Mouse (Mus musculus) erythroblast, embryonic 14.5 days (primary cell): ENCODE measurements around the gene Plin1. TPM values are rescaled to one million over a fixed set of nuclear protein-coding genes. Genes with fewer than 3 reads are reported as not detected.
A peak's percentile ranks its signal among the peaks of the same experiment; 100 is the strongest.

Experiments
- H3K27me3 ChIP-seq: 2 replicates; pipeline ENCODE4 v1.6.1; 2012; ENCODE audit warnings: inconsistent platforms; ENCODE audit not compliant: control insufficient read depth
- H3K36me3 ChIP-seq: 2 replicates; pipeline ENCODE4 v1.6.1; 2012; ENCODE audit warnings: mild to moderate bottlenecking, inconsistent platforms; ENCODE audit not compliant: control insufficient read depth
- H3K4me1 ChIP-seq: 2 replicates; pipeline ENCODE4 v1.6.1; 2012; ENCODE audit warnings: inconsistent platforms; ENCODE audit not compliant: control insufficient read depth
- H3K4me3 ChIP-seq: replicated peaks from 2 replicates; pipeline ENCODE3; 2012; ENCODE audit warnings: moderate library complexity, mild to moderate bottlenecking, inconsistent platforms
- H3K9me3 ChIP-seq: 2 replicates; pipeline ENCODE4 v1.6.1; 2012; ENCODE audit warnings: low read length, inconsistent platforms, mixed read lengths; ENCODE audit not compliant: control insufficient read depth
- GATA1 ChIP-seq: IDR thresholded peaks from 2 replicates; pipeline ENCODE4 v1.6.1; 2012; ENCODE audit warnings: low read length, inconsistent platforms, mixed read lengths
- TAL1 ChIP-seq: IDR thresholded peaks from 3 replicates; pipeline ENCODE4 v1.6.1; 2012; ENCODE audit warnings: low read length, inconsistent platforms, mixed read lengths
- polyA plus RNA-seq: library from polyadenylated mRNA; stranded (reverse); fragments of >175 nt; gene quantifications from 2 replicates; pipeline ENCODE4 v1.2.3, GENCODE M21; 2012

Gene Plin1
- not detected in 2 replicates for polyA plus RNA-seq

DNA sequence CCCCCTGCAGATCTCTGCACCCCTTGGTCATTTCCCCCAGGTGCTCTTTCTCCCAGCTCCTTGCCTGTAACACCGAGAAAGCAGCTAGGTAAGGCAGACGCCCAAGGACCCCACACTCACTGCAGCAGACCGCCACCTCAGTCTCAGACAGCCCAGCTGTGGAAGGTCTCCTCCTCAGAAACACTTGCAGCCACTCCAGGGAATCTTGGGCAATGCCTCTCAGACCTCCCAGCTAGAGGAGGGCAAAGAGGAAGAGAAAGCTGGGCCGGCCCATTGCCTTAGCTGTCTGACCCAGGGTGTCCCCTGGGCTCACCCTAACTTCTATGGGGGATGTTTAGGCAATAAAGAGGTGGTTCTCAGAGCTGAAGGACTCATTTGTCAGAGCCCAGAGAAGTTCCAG, at the start of gene Plin1:
Plin1 (minus strand) TSS at position 282 of the 400 bp plus-strand sequence.
- Histone ChIP-seq H3K27me3 (peaks cover 3% of the 10 kb centered on the region; the same call in 1 of the 2 replicates), H3K36me3 (no peaks in the 10 kb centered on the region; the same call in 1 of the 2 replicates), H3K4me3 (no peak within 1 kb of the TSS), H3K4me1 (no peaks in the 10 kb centered on the region), H3K9me3 (no peaks in the 10 kb centered on the region)
- no peak for TF ChIP-seq GATA1
- no peak for TF ChIP-seq TAL1

DNA sequence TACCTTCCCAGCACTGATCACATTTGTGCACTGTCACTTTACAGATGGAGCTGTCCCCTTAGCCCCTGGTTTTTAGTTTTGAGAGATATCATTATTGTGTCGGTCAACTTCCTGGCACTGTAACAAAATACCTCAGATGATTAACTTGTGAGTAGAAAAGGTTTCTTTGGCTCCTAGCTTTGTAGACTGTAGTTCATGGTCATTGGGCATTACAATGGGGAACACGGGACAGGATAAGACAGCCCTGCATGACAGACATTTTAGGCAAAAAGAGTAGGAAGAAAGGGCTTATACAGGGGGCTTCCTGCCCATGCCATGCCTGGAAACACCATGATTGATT, 49.8 kb upstream of the Plin1 start:
- no peak for TF ChIP-seq GATA1
- peaks cover 3% of the 10 kb centered on the region; the same call in 1 of the 2 replicates for H3K4me1 ChIP-seq
- H3K9me3 ChIP-seq = no peaks in the 10 kb centered on the region
- H3K4me3 ChIP-seq = no peak overlapping the region
- peaks cover under 1% of the 10 kb centered on the region; the same call in 1 of the 2 replicates for H3K27me3 ChIP-seq
- no peaks in the 10 kb centered on the region for H3K36me3 ChIP-seq

DNA sequence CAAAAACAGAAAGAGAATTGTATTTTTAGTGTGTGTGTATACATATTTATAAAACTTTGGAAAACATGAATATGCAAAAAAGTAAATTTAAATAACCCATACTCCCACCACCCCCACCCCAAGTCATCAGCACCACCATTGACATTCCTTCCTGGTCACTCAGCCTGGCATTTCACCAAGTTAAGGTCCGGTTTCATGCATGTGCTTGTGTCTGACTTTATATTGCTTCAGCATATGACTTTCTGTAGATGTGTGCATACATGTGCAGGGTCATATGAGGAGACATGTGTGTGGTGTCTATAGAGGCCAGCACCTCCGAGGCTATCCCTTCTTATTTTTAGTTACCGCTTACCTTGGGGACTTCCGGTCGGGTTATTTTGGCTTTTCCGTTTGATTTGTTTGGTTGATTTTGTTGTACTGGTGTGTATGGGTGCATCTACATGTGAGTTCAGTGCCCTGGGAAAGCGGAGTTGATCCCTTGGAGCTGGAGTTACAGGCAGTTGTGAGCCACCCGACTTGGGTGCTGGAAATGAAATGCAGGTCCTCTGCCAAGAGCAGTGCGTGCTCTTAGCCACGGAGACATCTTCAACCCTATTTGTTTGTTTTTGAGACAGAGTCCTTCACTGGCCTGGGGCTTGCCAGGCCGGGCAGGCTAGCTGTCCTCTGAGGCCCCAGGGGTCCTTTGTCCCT, 49.3 kb upstream of the Plin1 start:
- Histone ChIP-seq H3K4me1 (peaks cover 3% of the 10 kb centered on the region; the same call in 1 of the 2 replicates), H3K4me3 (no peak overlapping the region), H3K27me3 (no peaks in the 10 kb centered on the region), H3K9me3 (no peaks in the 10 kb centered on the region), H3K36me3 (no peaks in the 10 kb centered on the region)
- TF ChIP-seq GATA1 (no peak), TAL1 (no peak)

DNA sequence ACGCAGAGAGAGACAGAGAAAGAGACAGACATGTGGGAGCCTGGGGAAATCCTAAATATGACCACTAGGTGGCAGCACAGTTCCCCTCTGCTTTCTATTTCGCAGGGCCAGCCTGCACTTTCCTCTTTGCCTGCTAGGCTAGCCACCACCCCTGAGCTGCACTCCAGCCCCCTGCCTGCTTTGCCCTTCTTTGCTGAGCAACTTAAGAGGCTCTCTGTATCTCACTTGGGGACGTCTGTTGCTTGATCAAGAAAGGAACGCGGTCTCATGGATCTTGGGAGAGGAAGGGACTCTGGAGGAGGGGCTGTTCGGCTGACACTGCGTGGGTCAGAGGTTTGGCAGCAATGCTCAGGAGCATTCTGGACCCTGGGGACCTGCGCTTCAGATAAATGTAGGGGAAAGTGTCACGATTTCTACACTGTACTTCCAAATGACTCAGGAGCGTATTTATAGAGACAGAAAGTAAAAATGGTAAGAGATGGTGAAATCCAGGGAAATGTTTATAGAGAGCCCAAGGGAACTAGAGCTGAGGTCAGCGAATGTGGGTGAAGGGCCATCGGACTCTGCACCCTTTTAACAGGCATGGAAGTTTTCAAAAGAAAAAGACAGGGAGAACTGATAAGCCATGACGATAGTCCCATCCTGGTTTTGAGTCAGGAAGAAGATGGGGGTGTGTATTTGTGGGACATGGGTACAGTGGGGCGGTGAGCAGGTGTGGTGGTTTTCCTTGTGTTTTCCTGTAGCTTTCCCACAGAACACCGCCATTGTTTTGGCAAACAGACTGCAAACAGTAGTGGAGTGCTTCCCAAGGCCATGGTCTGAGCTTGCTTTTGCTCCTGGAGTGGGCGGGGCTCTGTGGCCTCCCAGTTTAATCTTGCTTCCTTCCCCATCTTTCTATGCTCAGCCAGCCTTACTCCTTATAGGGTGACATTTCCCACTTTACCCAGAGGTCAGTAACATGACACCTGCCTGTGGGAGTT, 48.2 kb upstream of the Plin1 start:
- TF ChIP-seq TAL1 = no peak
- no peak for TF ChIP-seq GATA1
- H3K27me3 ChIP-seq = no peaks in the 10 kb centered on the region
- H3K4me3 ChIP-seq = peak overlapping the region; percentile 12
- no peaks in the 10 kb centered on the region for H3K36me3 ChIP-seq
- H3K9me3 ChIP-seq = no peaks in the 10 kb centered on the region
- H3K4me1 ChIP-seq = peaks cover 3% of the 10 kb centered on the region; the same call in 1 of the 2 replicates

DNA sequence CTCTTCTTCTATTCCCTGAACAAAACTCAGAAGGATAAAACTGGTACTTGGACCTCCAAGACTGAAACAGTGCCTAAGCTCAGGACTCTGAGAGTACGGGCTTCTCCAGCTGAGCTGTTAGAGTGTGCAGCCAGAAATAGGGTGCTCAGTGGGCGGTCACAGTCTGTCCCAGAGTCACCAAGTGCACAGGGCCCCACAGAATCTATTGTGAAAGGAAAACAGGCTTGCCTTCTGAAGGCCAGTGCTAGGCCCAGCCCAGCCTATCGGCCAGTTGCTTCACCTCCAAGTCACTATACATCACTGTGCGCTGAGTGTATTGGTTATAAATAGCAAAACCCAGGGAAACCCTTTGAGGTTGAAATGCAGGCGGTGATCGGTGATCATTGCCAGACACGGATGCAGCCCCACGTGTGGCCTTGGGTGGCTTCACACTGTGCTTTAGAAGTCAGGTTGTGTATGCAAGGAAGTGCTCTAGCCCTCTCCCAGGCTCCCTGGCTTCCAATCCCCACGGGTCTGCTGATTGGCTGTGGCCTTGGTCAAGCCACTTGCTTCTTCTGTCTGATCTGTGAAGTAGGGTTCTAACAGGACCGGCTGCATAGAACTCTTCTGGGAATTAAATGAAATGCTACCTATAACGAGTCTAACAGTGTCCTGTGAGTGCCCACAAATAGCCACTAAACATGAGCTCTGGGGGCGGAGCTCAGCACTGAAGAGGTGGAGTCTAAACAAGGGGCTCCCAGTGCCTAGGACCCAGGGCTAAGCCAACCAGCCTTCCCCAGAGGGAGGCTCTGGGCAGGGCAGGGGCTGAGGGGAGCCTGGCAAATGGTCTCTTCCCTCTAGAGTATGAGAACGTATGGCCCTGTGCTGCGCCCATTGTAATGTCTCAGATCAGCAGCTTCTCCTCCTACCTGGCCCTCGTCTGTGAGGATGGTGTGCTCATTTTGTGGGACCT, 39.1 kb upstream of the Plin1 start:
- Histone ChIP-seq H3K36me3 (no peaks in the 10 kb centered on the region), H3K27me3 (no peaks in the 10 kb centered on the region), H3K4me3 (no peak overlapping the region), H3K4me1 (no peaks in the 10 kb centered on the region), H3K9me3 (no peaks in the 10 kb centered on the region)
- TF ChIP-seq TAL1 (no peak), GATA1 (no peak)

DNA sequence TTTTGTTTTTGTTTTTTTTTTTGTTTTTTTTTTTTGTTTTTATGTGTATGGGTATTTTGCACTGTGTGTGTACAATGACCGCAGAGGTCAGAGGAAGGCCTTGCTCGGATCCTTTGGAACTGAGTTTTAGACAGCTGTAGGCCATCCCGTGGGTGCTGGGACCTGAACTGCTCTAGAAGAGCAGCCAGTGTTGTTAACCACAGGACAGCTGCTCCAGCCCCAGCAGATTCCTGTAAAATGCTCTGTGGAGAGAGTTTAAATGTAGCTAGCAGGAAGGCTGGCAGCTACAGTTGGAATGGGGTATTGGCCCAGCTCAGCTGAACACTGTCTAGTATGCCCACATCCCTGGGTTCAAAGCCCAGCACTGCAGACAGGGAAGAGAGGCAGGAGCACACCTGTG, 37.0 kb upstream of the Plin1 start:
- Histone ChIP-seq H3K27me3 (no peaks in the 10 kb centered on the region), H3K9me3 (no peaks in the 10 kb centered on the region), H3K4me1 (no peaks in the 10 kb centered on the region), H3K36me3 (no peaks in the 10 kb centered on the region), H3K4me3 (no peak overlapping the region)
- TF ChIP-seq GATA1 (no peak), TAL1 (no peak)

DNA sequence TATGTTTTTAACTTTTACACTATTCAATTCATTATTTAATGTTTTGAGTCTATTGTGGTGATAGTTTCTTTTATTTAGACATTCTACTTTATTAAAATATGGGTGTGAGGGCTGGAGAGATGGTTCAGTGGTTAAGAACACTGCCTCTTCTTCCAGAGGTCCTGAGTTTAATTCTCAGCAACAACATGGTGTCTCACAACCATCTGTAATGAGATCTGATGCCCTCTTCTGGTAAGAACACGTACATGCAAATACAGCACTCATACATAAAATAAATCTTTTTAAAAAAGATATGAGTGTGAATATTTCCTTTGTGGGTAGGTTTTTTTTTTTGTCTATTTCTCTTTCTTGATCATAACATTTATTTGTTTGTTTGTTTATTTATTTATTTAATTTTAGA, 33.3 kb upstream of the Plin1 start:
- TF ChIP-seq GATA1 (no peak), TAL1 (no peak)
- Histone ChIP-seq H3K4me3 (no peak overlapping the region), H3K9me3 (no peaks in the 10 kb centered on the region), H3K4me1 (no peaks in the 10 kb centered on the region), H3K27me3 (no peaks in the 10 kb centered on the region), H3K36me3 (no peaks in the 10 kb centered on the region)

DNA sequence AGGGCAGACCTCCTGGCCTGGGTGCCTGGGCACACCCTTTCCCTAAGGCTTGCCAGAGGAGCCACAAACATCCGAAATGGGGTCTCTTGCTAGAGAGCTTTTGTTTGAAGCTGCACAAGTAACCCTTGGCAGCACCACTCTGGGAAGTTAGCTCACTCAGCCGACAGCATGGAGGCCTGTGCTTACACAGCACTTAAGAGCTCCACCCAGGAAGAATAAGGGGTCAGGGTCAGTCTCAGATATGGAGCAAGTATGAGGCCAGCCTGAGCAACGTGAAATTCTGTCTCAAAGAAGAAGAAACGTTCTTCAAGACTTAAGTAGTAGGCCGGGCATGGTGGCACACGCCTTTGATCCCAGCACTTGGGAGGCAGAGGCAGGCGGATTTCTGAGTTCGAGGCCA, 29.4 kb upstream of the Plin1 start:
- TF ChIP-seq GATA1 (no peak), TAL1 (no peak)
- H3K4me3 ChIP-seq = no peak overlapping the region
- no peaks in the 10 kb centered on the region for H3K9me3 ChIP-seq
- no peaks in the 10 kb centered on the region for H3K4me1 ChIP-seq
- no peaks in the 10 kb centered on the region for H3K27me3 ChIP-seq
- H3K36me3 ChIP-seq = no peaks in the 10 kb centered on the region
